13 mouse cellular contexts compared by ENCODE assay signal in the genomic region with DNA sequence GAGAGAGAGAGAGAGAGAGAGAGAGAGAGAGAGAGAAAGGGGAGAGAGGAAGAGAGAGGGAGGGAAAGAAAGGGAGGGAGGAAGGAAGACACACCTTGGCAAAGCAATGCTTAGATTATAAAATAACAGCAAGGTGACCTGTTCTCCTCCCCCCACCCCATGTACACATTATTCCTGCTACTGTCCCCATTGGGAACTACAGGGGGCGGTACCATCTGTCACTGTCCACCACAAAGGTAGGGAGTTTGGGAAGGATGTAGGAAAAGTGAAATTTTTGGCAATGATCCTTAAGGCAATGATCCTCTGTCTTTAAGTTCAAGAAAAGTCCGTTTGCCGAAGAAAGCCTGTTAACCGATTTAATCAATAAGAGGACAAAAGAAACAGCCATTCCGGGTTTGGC.
A peak's percentile ranks its signal among the peaks of the same experiment; 100 is the strongest.
DNase-seq lines count a peak whose midpoint lies in the region; ATAC-seq and TF ChIP-seq lines count a peak whose summit lies in the region.
"Had no signal": no experiment of that assay in that cellular context is flagged by ENCODE, and none has a peak within 500 bp of the region (broad histone marks: within the 10 kb centered on the region; RNA-seq: fewer than 3 reads in every experiment).

No protein-coding gene starts in this region.

- no peaks in the 10 kb centered on the region for H3K36me3 ChIP-seq in forebrain, embryonic 10.5 days (replicated peaks)
- H3K36me3 ChIP-seq in forebrain, postnatal 0 days (ENCODE audit: insufficient read depth) = 0 out of 2 replicates have a peak, but pooled peaks cover 2% of the 10 kb centered on the region
- H3K36me3 ChIP-seq in kidney, embryonic 15.5 days = no peaks in the 10 kb centered on the region
- H3K36me3 ChIP-seq in hindbrain, embryonic 12.5 days = no peaks in the 10 kb centered on the region
- H3K36me3 ChIP-seq in midbrain, embryonic 15.5 days (replicated peaks) = no peaks in the 10 kb centered on the region
- H3K36me3 ChIP-seq: heart, embryonic 15.5 days; limb, embryonic 15.5 days had no signal

- peaks cover 6% of the 10 kb centered on the region; the same call in 1 of the 2 replicates for H3K27me3 ChIP-seq in forebrain, embryonic 10.5 days (ENCODE audit: poor library complexity, severe bottlenecking)
- no peaks in the 10 kb centered on the region for H3K27me3 ChIP-seq in forebrain, postnatal 0 days (ENCODE audit: insufficient read depth, low read length)
- no peaks in the 10 kb centered on the region for H3K27me3 ChIP-seq in kidney, embryonic 15.5 days
- H3K27me3 ChIP-seq in hindbrain, embryonic 12.5 days = no peaks in the 10 kb centered on the region
- no peaks in the 10 kb centered on the region for H3K27me3 ChIP-seq in midbrain, embryonic 15.5 days (replicated peaks)
- H3K27me3 ChIP-seq: heart, embryonic 15.5 days; limb, embryonic 15.5 days; megakaryocyte, embryonic 14.5 days had no signal

- H3K4me3 ChIP-seq in forebrain, embryonic 10.5 days = no peak overlapping the region
- H3K4me3 ChIP-seq in forebrain, postnatal 0 days (ENCODE audit: low read depth, low read length) = no peak overlapping the region
- no peak overlapping the region for H3K4me3 ChIP-seq in kidney, embryonic 15.5 days (replicated peaks)
- H3K4me3 ChIP-seq in hindbrain, embryonic 12.5 days = no peak overlapping the region
- H3K4me3 ChIP-seq in midbrain, embryonic 15.5 days = no peak overlapping the region
- H3K4me3 ChIP-seq: heart, embryonic 15.5 days; limb, embryonic 15.5 days; megakaryocyte, embryonic 14.5 days had no signal

- no peak for TF ChIP-seq CTCF in forebrain, postnatal 0 days (IDR thresholded peaks at IDR 0.05; ENCODE audit: low read depth)

- H3K27ac ChIP-seq in forebrain, embryonic 10.5 days = peak overlapping the region; percentile 72
- H3K27ac ChIP-seq in forebrain, postnatal 0 days (ENCODE audit: low read depth, low read length) = no peak overlapping the region
- peak overlapping the region; percentile 52; the same call in 1 of the 2 replicates for H3K27ac ChIP-seq in kidney, embryonic 15.5 days
- peak overlapping the region; percentile 80 for H3K27ac ChIP-seq in hindbrain, embryonic 12.5 days
- H3K27ac ChIP-seq in midbrain, embryonic 15.5 days = peak overlapping the region; percentile 8; the same call in 1 of the 2 replicates

- H3K4me2 ChIP-seq in forebrain, postnatal 0 days (ENCODE audit: low read depth) = no peak overlapping the region
- H3K4me2 ChIP-seq in kidney, embryonic 15.5 days = no peak overlapping the region
- H3K4me2 ChIP-seq in hindbrain, embryonic 12.5 days (replicated peaks) = no peak overlapping the region
- H3K4me2 ChIP-seq in midbrain, embryonic 15.5 days = no peak overlapping the region
- H3K4me2 ChIP-seq: heart, embryonic 15.5 days; limb, embryonic 15.5 days had no signal

- no peak for ATAC-seq in forebrain, postnatal 0 days
- no peak for ATAC-seq in kidney, embryonic 15.5 days (replicated peaks; ENCODE audit: low FRiP score)
- ATAC-seq in hindbrain, embryonic 12.5 days (ENCODE audit: low FRiP score) = peak; percentile 55
- 0 out of 2 replicates have a peak, but pooled peaks have one; percentile 19 for ATAC-seq in midbrain, embryonic 15.5 days (replicated peaks)

- intact Hi-C loops in left cerebral cortex, postnatal 36 days (cut with DNase I) = no loop called here

- WGBS in forebrain, embryonic 10.5 days = 87% methylated on average over 5 of the region's 5 CpGs
- 81% methylated on average over 5 of the region's 5 CpGs for WGBS in forebrain, postnatal 0 days
- WGBS in kidney, embryonic 15.5 days = 67% methylated on average over 5 of the region's 5 CpGs
- 72% methylated on average over 5 of the region's 5 CpGs for WGBS in hindbrain, embryonic 12.5 days
- WGBS in midbrain, embryonic 15.5 days = 81% methylated on average over 5 of the region's 5 CpGs

- no peak for DNase-seq in forebrain, embryonic 10.5 days (ENCODE audit: extremely low spot score, low spot score)
- DNase-seq in forebrain, postnatal 0 days = no peak
- DNase-seq in kidney, postnatal 10 days = no peak
- no peak for DNase-seq in left cerebral cortex, postnatal 36 days (ENCODE audit: low spot score in 2 of 2)
- no peak for DNase-seq in layer of hippocampus, adult 18-20 months (ENCODE audit: low spot score in 2 of 2)
- DNase-seq: layer of hippocampus, adult 9-11 months; right cerebral cortex, postnatal 14 days had no signal

- no peaks in the 10 kb centered on the region for H3K9me3 ChIP-seq in forebrain, embryonic 10.5 days
- H3K9me3 ChIP-seq in forebrain, postnatal 0 days (ENCODE audit: low read length) = no peaks in the 10 kb centered on the region
- H3K9me3 ChIP-seq in kidney, embryonic 15.5 days (replicated peaks) = no peaks in the 10 kb centered on the region
- H3K9me3 ChIP-seq in hindbrain, embryonic 12.5 days (replicated peaks) = no peaks in the 10 kb centered on the region
- no peaks in the 10 kb centered on the region for H3K9me3 ChIP-seq in midbrain, embryonic 15.5 days
- H3K9me3 ChIP-seq: heart, embryonic 15.5 days; limb, embryonic 15.5 days had no signal

- H3K9ac ChIP-seq in forebrain, postnatal 0 days = no peak overlapping the region
- no peak overlapping the region for H3K9ac ChIP-seq in kidney, embryonic 15.5 days
- H3K9ac ChIP-seq in hindbrain, embryonic 12.5 days = no peak overlapping the region
- no peak overlapping the region for H3K9ac ChIP-seq in midbrain, embryonic 15.5 days
- H3K9ac ChIP-seq: heart, embryonic 15.5 days; limb, embryonic 15.5 days had no signal

- peaks cover 22% of the 10 kb centered on the region for H3K4me1 ChIP-seq in forebrain, embryonic 10.5 days
- no peaks in the 10 kb centered on the region; the same call in 1 of the 2 replicates for H3K4me1 ChIP-seq in forebrain, postnatal 0 days (ENCODE audit: insufficient read depth)
- H3K4me1 ChIP-seq in kidney, embryonic 15.5 days = peaks cover 28% of the 10 kb centered on the region
- peaks cover 26% of the 10 kb centered on the region for H3K4me1 ChIP-seq in hindbrain, embryonic 12.5 days
- H3K4me1 ChIP-seq in midbrain, embryonic 15.5 days = peaks cover 18% of the 10 kb centered on the region
- H3K4me1 ChIP-seq: megakaryocyte, embryonic 14.5 days had no signal

Comparison
In these comparisons a context has a peak if more than half of its experiments do, and no peak if none do; other contexts are left out.
1. ATAC-seq: peak in hindbrain, embryonic 12.5 days (single experiment) and midbrain, embryonic 15.5 days (single experiment); none in forebrain, postnatal 0 days (single experiment) and kidney, embryonic 15.5 days (single experiment).